Mouse (Mus musculus) liver, adult 2 months (tissue): Measurements from ENCODE around the gene Pter.

Experiments used
- CTCF ChIP-seq: fragments of 200-500 bp; IDR thresholded peaks from 2 replicates; pipeline ENCODE4 v1.5.1; 2011; ENCODE audit warnings: low read depth, low read length, control low read depth
- POLR2A ChIP-seq: fragments of 200-500 bp; IDR thresholded peaks from 2 replicates; pipeline ENCODE4 v1.6.1; 2011; ENCODE audit warnings: low read length, control low read depth; ENCODE audit not compliant: insufficient read depth; ENCODE audit errors: extremely low read depth

- TF ChIP-seq POLR2A (no peak), CTCF (no peak)
These were observed 10.1 kb downstream of the Pter start for GRCm38 (mm10) chr2:12933905-12934304.
